In the genomic region with DNA sequence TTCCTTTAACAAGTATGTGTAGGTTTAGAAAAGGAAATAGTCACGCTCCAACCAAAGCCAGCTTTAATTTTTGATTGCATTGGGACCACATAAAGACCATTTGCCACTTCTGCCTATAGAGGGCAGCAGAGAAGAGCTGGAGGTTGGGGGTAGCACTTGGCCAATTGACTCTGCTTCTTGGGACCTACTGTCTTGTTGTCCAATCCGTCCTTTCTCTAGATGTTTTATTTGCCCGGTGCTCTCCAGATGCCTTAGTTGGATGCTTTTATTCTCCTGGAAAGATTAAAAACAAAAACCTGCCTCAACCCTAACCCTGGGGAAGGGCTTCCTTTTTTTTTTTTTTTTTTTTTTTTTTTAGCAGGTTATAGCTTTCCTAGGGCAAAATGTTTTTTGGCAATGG, we compare ENCODE assay signal across 8 mouse cellular contexts. TPM values are rescaled to one million over a fixed set of nuclear protein-coding genes. Genes with fewer than 3 reads are reported as not detected.
DNase-seq lines count a peak whose midpoint lies in the region; ATAC-seq and TF ChIP-seq lines count a peak whose summit lies in the region.

No protein-coding gene starts in this region.

- TF ChIP-seq EP300 in liver, embryonic 14.5 days (IDR thresholded peaks at IDR 0.05; ENCODE audit: low read depth), result no peak

- no peaks in the 10 kb centered on the region for H3K4me1 ChIP-seq in liver, embryonic 14.5 days (replicated peaks; ENCODE audit: control insufficient read depth in 2 of 2, insufficient read depth in 2 of 2, low read length in 1 of 2)

- no peak for ATAC-seq in liver, embryonic 14.5 days (ENCODE audit: insufficient read depth)

- no peaks in the 10 kb centered on the region for H3K36me3 ChIP-seq in liver, embryonic 14.5 days (replicated peaks; ENCODE audit: control insufficient read depth, insufficient read depth, low read depth)

- no peak overlapping the region for H3K9ac ChIP-seq in liver, embryonic 14.5 days (replicated peaks)

- TF ChIP-seq CTCF in liver, embryonic 14.5 days (IDR thresholded peaks at IDR 0.05; ENCODE audit: low read depth), result peak; percentile 73

- no peaks in the 10 kb centered on the region for H3K27me3 ChIP-seq in liver, embryonic 14.5 days (ENCODE audit: control insufficient read depth, insufficient read depth, low read length)

- no peak overlapping the region for H3K4me3 ChIP-seq in liver, embryonic 14.5 days (ENCODE audit: insufficient read depth in 1 of 2, low read depth in 2 of 2, low read length in 2 of 2)

- 36% methylated on average over 3 of the region's 3 CpGs for WGBS in liver, embryonic 14.5 days (ENCODE audit: insufficient replicate concordance)

- H3K9me3 ChIP-seq in liver, embryonic 14.5 days (ENCODE audit: control insufficient read depth, low read length), result no peaks in the 10 kb centered on the region

- H3K27ac ChIP-seq in liver, embryonic 14.5 days, result no peak overlapping the region

- peak; percentile 71 for DNase-seq in heart, adult 11 months
- DNase-seq in heart, adult 8-10 months (ENCODE audit: low spot score), result no peak
- DNase-seq in B cell, adult 2 months, result peak; percentile 74 to 79
- peak; percentile 54 for DNase-seq in T-cell, adult 2 months (ENCODE audit: low spot score)
- peak in 1 of 3 experiments; percentile 22 for DNase-seq in liver, embryonic 14.5 days (ENCODE audit: low read depth in 3 of 3, low spot score in 3 of 3)
- peak; percentile 61 for DNase-seq in thymus, postnatal 14 days
- DNase-seq in frontal cortex, postnatal 25 days (ENCODE audit: low spot score in 2 of 2), result no peak
- no peak for DNase-seq in left cerebral cortex, adult 11 months (ENCODE audit: low spot score)

- no peak overlapping the region for H3K4me2 ChIP-seq in liver, embryonic 14.5 days (ENCODE audit: low read depth)

RNA-seq across cellular contexts. Expression of gene Zfp318, which starts 11.7 kb away (rescaled TPM):
- 10 to 100 TPM; 15.2 to 21.6 (median 17.2) TPM for total RNA-seq in heart, adult 8-10 months (2022)
- 1.1 and 2.1 TPM in 2 replicates for polyA plus RNA-seq in liver, embryonic 14.5 days (2012; rRNA removed)
- 1.5 and 1.9 TPM in 2 replicates for polyA plus RNA-seq in liver, embryonic 14.5 days (2014; fragmentation: Nextera tagmentation; extraction: Ambion mirVana)

RNA-seq across cellular contexts. Expression of gene Abcc10, which starts 43.6 kb away (rescaled TPM):
- 1 to 10 TPM; 3.2 to 5.2 (median 4.1) TPM for total RNA-seq in heart, adult 8-10 months (2022)
- polyA plus RNA-seq in liver, embryonic 14.5 days (2012; rRNA removed), result 1.7 TPM in 2 replicates
- polyA plus RNA-seq in liver, embryonic 14.5 days (2014; fragmentation: Nextera tagmentation; extraction: Ambion mirVana), result 0.90 and 0.94 TPM in 2 replicates

RNA-seq across cellular contexts. Expression of gene Crip3, which starts 56.9 kb away (rescaled TPM):
- total RNA-seq in heart, adult 8-10 months (2022), result 1 to 10 TPM in 1 of 4 experiments, under 1 TPM in 3; 0.54 to 1.0 (median 0.88) TPM
- 0.05 TPM in 1 of 2 replicates, not detected in the other for polyA plus RNA-seq in liver, embryonic 14.5 days (2012; rRNA removed)
- polyA plus RNA-seq in liver, embryonic 14.5 days (2014; fragmentation: Nextera tagmentation; extraction: Ambion mirVana), result not detected in 2 replicates

Comparison
In these comparisons a context has a peak if more than half of its experiments do, and no peak if none do; other contexts are left out.
1. DNase-seq: peak in heart, adult 11 months (single experiment), B cell, adult 2 months (2 of 2), T-cell, adult 2 months (single experiment) and thymus, postnatal 14 days (single experiment); none in heart, adult 8-10 months (single experiment), frontal cortex, postnatal 25 days (0 of 2) and left cerebral cortex, adult 11 months (single experiment).